Comparison of ENCODE assay signal across 9 mouse cellular contexts in genomic region chr2:71751336-71751735, GRCm38 (mm10). TPM values are rescaled to one million over a fixed set of nuclear protein-coding genes. Genes with fewer than 3 reads are reported as not detected.
A peak's percentile ranks its signal among the peaks of the same experiment; 100 is the strongest.
DNase-seq lines count a peak whose midpoint lies in the region; ATAC-seq lines count a peak whose summit lies in the region.
"Had no signal": no experiment of that assay in that cellular context is flagged by ENCODE, and none has a peak within 500 bp of the region (broad histone marks: within the 10 kb centered on the region; RNA-seq: fewer than 3 reads in every experiment).

No protein-coding gene starts in this region.

- H3K9me3 ChIP-seq in midbrain, embryonic 13.5 days = no peaks in the 10 kb centered on the region

- peak; percentile 92 for DNase-seq in heart, adult 11 months
- DNase-seq in heart, postnatal 36 days = no peak
- DNase-seq in ovary, postnatal 36 days (ENCODE audit: low spot score) = peak; percentile 10
- DNase-seq in ovary, postnatal 10 days (ENCODE audit: low spot score) = no peak
- no peak for DNase-seq in cerebellum, adult 11 months
- DNase-seq: cerebellum, adult 11-12 months had no signal

- no peak overlapping the region for H3K9ac ChIP-seq in midbrain, embryonic 13.5 days (replicated peaks)

- H3K27ac ChIP-seq in midbrain, embryonic 13.5 days = no peak overlapping the region

- no peaks in the 10 kb centered on the region for H3K36me3 ChIP-seq in midbrain, embryonic 13.5 days

- H3K4me1 ChIP-seq in midbrain, embryonic 13.5 days (replicated peaks) = peaks cover 16% of the 10 kb centered on the region; the same call in 1 of the 2 replicates

- intact Hi-C loops in heart, postnatal 36 days (cut with DNase I) = loop anchor here (2.0 kb wide), 2 partner anchors 39 to 79 kb away; no protein-coding TSS in a partner anchor

- peak; percentile 73 for ATAC-seq in granulocyte monocyte progenitor cell, adult 5-6 weeks (replicated peaks; ENCODE audit: poor library complexity, severe bottlenecking)
- peak; percentile 48; the same call in 1 of the 2 replicates for ATAC-seq in midbrain, embryonic 13.5 days
- no peak for ATAC-seq in cerebellum, adult (ENCODE audit: insufficient number of reproducible peaks, low FRiP score, low TSS enrichment)

- no peak overlapping the region for H3K4me3 ChIP-seq in midbrain, embryonic 13.5 days (replicated peaks)

- H3K27me3 ChIP-seq in midbrain, embryonic 13.5 days = 0 out of 2 replicates have a peak, but pooled peaks cover 10% of the 10 kb centered on the region

- no peak overlapping the region for H3K4me2 ChIP-seq in midbrain, embryonic 13.5 days (replicated peaks)

- 75% methylated on average over 8 of the region's 8 CpGs for WGBS in midbrain, embryonic 13.5 days

RNA-seq across cellular contexts. Expression of gene Itga6, which starts 5.9 kb away (rescaled TPM):
- total RNA-seq in heart, postnatal 36 days (2021) = 10 to 100 TPM; 44.4 to 61.9 TPM
- total RNA-seq in granulocyte monocyte progenitor cell, adult 5-6 weeks (2014; fragmentation: Nextera tagmentation) = 32.9 and 48.6 TPM in 2 replicates
- total RNA-seq in granulocyte monocyte progenitor cell, adult 5-6 weeks (2017) = 46.9 and 59.7 TPM in 2 replicates
- 17.6 and 19.6 TPM in 2 replicates for polyA plus RNA-seq in midbrain, embryonic 13.5 days (2015; fragmentation: Nextera tagmentation; extraction: Ambion mirVana)

Comparison
In these comparisons a context has a peak if more than half of its experiments do, and no peak if none do; other contexts are left out.
1. DNase-seq: peak in heart, adult 11 months (single experiment) and ovary, postnatal 36 days (single experiment); none in heart, postnatal 36 days (0 of 2), ovary, postnatal 10 days (single experiment) and cerebellum, adult 11 months (single experiment).